Mouse (Mus musculus): ENCODE measurements at regions not wholly inside any gene's neighbourhood (a gene's known extent, or its start where the extent isn't known, plus 50 kb on each side); places are given as distances from the start of the nearest gene placed in this dataset.

DNA sequence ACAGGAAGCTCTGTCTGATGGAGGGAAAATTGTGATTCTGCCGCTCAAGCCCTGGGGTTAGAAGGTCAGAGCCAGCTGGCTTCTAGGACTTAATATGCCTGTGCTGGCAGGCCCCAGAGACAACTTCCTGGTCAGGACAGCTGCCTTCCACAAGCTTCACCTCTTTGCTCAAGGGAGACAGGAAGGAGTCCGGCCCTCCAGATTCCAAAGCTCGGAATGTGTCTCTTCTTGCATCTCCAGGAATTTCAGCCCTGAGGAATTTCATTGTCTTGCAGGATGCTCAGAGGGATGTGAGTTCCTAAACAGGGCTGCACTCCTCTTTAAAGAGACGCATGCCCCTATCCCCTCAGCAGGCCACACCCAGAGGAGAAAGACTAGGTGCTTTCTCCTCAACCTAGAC lies 127.7 kb downstream of the Emx2 start:
- no peak for TF ChIP-seq CTCF (IDR thresholded peaks at IDR 0.05; ENCODE audit: low read depth)
- TF ChIP-seq EP300 (IDR thresholded peaks at IDR 0.05; ENCODE audit: low read depth): no peak

Data from liver, postnatal 0 days (tissue).